Mouse (Mus musculus) ovary, postnatal 10 days (tissue): ENCODE measurements around the gene Tpx2.

ENCODE experiments used
- DNase-seq: peaks from one replicate; pipeline ENCODE4 v3.0.0; 2022; ENCODE audit warnings: low spot score

The Tpx2 gene

GRCm38 (mm10) chr2:152915453-152915852 lies 67.7 kb downstream of the Tpx2 start:
- DNase-seq = no peak

DNA sequence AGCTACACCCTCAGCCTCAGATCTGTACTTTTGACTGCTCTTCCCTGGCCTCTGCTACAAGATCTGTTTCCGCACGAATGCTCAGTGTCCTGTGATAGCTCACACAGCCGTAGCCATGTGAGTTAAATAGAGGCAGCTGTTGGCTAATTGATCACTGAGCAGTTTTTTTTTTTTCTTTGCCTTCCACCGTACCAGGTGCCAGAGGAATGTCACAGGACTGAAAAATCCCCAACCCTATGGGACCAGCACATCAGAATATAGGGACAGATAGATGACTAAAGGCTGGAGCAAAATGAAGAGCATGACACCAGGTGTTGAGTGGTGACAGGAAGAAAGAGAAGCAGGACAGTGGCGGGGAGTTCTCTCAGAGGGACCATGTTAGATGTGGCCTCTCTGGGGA lies 68.3 kb downstream of the Tpx2 start:
- no peak for DNase-seq

DNA sequence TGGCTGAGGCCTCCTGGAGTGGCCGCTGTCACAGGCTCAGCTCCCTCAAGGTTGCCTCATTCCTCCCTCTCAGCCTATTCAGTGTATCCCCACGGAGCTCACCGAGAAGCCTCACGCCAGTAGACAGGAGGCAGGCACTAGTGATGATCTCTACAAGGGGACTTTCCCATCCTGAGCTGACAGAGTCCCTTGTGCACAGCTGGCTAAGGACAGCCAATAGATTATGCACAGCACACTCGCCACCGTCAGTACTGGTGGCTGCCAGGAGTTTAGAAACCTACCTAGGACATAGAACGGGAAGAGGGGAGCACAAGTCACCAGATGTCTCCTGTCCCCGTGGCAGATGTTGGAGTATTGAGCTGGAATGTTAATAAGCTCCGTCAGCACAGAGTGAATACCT lies 69.9 kb downstream of the Tpx2 start:
- DNase-seq = no peak

GRCm38 (mm10) chr2:152922376-152922775 lies 74.6 kb downstream of the Tpx2 start:
- DNase-seq = no peak

DNA sequence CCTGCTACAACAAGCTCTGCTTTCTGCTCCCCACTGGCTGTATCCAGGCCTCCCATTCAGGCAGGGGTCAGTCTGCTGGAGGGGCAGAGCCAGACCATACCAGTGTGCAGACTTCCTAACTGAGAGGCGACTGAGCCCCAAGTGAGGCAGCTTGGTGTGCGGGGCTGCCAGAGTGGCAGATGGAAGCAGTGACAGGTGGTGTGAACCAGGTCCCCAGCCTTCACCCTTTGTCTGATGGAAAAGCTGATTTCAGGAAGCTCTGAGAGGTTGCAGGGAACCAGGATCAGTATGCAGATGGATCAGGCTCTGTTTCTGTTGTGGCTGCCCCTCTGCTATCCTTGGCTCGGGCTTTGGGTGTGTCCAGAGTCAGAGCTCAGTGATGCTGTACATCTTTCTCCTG lies 75.9 kb downstream of the Tpx2 start:
- no peak for DNase-seq

GRCm38 (mm10) chr2:152924128-152924527 lies 76.4 kb downstream of the Tpx2 start:
- no peak for DNase-seq

DNA sequence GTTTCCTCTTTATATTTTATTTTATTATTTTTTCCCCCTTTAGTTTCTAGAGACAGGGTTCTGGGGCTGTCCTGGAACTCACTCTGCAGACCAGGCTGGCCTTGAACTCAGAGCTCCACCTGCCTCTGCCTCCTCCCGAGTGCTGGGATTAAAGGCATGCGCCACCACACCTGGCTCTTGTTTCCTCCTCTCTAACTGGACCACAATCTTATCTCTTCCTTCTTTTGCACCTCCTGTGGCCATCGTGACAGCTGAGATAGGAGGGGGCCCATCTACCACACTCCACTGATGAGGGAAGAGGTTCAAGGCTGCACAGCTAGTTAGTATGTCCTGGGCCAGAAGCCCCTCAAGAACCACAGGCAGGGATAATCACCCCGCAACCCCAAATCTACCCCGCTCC lies 76.8 kb downstream of the Tpx2 start:
- no peak for DNase-seq

GRCm38 (mm10) chr2:152925189-152925872 lies 77.6 kb downstream of the Tpx2 start:
- DNase-seq = no peak

DNA sequence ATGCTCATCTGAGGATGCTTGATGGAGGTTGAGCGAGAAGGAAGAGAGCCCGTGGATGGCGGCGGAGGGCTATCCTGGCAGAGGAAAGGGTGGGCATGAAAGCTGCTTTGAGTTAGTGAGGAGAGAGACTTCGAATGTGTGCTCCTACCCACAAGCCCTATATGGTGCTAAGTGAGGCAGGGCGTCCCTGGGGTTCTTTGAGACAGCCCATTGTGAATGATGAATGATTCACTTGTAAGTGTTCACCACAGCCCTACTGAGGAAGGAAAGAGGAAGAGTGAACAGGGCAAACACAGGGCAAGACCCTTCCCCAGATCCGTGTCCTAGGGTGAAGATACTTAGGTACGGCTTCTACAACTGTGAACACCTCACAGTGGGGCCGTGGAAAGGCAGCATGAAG lies 79.1 kb downstream of the Tpx2 start:
- no peak for DNase-seq

DNA sequence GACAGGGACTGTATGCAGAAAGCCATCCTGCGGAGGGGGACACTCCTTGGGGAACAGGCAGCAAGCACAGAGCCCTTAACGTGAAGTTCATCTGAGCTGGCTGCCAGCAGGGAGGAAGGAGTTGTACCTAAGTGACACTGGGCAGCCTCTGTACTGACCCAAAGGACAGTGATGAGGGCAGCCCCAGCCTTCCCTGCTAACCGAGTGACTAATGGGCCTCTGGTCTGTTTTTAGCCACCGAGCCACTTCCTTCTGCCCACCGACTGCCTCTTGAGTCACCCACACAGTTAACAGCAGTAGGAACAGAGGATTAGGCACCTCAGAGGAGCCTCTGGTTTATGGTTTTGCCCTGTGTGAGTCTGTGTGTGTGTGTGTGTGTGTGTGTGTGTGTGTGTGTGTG lies 79.6 kb downstream of the Tpx2 start:
- DNase-seq = no peak

GRCm38 (mm10) chr2:152928219-152928987 lies 80.6 kb downstream of the Tpx2 start:
- DNase-seq = no peak

DNA sequence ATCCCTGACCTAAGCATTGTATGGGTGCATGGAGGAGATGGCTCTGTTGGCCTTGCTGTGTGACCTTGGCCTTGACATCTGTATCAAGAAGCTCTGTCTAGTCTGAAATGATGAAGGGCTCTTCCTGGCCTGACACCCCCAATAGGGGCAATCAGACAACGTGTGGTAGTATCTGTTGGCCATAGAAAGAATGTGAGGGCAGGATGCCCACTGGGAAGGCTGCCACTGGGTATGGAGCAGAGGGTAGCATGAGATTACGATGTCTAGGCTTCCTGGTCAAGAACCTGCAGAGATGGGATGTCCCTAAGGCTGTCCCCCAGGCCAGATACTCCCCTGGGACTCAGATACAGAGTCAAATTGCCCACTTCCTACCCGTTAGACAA lies 81.2 kb downstream of the Tpx2 start:
- no peak for DNase-seq

GRCm38 (mm10) chr2:152930276-152930675 lies 82.5 kb downstream of the Tpx2 start:
- no peak for DNase-seq

DNA sequence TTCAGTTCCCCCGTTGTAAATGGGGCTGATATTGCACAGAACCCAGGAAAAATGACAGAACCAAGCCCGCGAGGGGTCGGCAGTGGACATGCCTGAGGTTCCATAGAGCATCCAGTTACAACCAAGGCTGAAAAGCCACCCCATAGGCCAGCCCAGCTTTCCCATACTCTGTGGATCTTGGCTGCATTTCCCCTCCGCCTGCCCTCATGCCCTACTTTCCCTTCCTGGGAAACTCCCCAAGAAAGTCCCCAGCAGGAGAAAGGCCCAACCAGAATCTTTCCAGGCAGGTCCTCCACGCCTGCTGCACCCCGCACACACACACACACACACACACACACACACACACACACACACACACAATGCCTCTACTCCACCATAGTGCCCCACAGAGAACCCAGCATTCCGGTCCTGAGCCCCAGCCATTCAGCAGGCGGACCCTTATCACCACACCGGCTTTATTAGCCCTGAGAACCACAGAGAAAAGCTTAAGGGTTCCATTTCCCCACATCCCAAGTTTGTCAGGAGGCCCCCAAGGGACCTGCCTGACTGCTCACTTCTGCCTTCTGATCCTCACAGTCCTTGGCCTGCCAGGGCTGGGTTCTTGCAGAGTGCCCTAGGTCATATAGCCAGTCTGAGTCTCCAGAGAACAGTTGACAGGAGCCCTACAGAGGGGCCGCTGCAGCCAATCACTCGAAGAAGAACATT lies 83.8 kb downstream of the Tpx2 start:
- DNase-seq = no peak

GRCm38 (mm10) chr2:152933048-152933447 lies 85.3 kb downstream of the Tpx2 start, which contains the start of gene Foxs1:
TSS of gene Foxs1 (minus strand) at chr2:152933208.
- no peak for DNase-seq

DNA sequence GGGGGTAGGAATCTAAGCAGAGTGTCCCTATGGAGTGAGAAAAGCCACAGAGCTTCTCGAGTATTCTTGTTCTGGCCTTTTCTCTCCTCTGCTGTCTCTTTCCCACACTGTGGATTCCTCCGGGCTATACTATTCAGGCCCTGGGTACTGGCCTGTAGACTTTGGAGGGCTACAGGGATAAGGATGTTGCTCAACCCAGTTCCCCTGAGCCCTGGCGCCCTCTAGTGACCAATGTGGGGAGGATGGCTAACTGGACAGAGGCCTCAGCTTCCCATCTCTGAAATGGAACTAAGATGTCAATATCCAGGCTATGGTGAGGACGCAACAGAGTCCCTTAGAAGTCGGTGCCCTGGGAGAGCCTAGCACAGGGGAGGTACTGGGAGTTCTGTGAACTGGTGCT lies 85.8 kb downstream of the Tpx2 start:
- no peak for DNase-seq

GRCm38 (mm10) chr2:152939846-152940245 lies 92.1 kb downstream of the Tpx2 start:
- DNase-seq = no peak

DNA sequence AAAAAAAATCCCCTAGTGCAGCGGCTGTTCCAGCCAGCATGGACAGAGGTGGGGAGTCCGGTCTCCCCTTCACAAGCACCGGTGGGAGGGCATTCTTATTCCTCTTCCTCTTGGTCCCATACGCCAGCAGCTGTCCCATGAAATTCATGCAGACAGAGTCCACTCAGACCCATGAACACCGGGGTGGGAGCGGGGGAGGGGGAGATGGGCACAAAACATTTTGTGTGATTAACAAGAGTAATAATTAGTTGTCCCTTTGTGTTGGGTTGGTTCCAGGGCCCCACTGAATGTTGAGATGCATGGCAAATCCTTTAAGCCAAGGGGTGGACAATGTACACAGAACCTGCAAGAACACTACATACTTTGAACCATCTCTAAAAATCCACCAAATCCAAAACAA lies 93.3 kb downstream of the Tpx2 start:
- DNase-seq = no peak

DNA sequence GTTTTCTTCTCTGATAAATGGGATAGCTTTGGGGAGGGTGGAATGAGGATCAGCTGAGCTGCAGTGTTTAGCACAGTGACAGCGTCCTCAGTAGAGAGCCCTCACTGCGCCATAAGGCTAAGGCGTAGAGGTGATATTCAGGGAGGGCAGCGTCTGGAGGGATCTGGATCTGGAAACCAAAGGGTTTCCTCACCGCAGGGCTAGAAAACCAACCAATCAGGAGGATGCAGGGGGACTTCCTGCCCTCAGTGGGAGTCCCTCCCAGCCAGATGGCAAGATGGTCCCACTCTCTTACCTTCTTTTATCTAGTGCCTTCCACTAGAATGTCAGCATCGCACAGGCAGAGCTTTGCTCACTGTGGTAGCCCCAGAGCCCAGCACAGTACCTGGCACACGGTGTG lies 94.0 kb downstream of the Tpx2 start:
- no peak for DNase-seq

GRCm38 (mm10) chr2:152942898-152943515 lies 95.2 kb downstream of the Tpx2 start:
- DNase-seq = no peak

- no peak for DNase-seq
Measured at GRCm38 (mm10) chr2:152943568-152943967, 95.8 kb downstream of the Tpx2 start.

DNA sequence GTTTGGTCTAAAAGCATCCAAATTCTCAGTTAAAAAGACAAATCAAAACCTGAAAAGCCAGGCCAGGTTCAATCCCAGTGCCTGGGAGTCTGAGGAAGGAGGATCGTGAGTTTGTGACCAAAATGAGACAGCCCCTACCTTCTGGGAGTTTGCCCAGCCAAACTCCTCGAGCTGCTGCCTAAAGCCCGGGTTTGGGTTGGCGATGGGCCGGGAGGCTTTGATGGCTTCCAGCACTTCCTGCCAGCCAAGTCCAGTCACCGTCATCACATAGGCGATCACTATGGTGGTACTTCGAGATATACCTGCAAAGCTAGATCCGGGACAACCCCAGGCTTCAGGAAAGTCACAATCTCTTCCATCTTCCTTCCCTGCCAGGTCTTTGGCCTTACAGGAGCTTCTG lies 96.2 kb downstream of the Tpx2 start:
- DNase-seq = no peak
